Mouse (Mus musculus): Measurements from ENCODE around the gene Hcrt.

GRCm38 (mm10) chr11:100774261-100774660, 11.5 kb upstream of the Hcrt start:
- TF ChIP-seq CTCF (IDR thresholded peaks at IDR 0.05; ENCODE audit: low read depth, low read length): no peak
- TF ChIP-seq TAL1 (conservative IDR thresholded peaks at IDR 0.05; ENCODE audit: low read depth, low read length): no peak
- TF ChIP-seq GATA1 (IDR thresholded peaks at IDR 0.05; ENCODE audit: borderline replicate concordance, low read length): no peak
- no peak for TF ChIP-seq POLR2AphosphoS5 (IDR thresholded peaks at IDR 0.05; ENCODE audit: insufficient replicate concordance, low read depth, low read length)

Measured in G1E (cell line).